Mouse (Mus musculus) mature B cell (primary cell): Measurements from ENCODE around the gene Pdlim1.

Experiments used
- in situ Hi-C: fragments of 300-500 bp; cut with MboI; formaldehyde crosslinking; loops from 2 replicates; pipeline ENCODE4 v1.14.3; 2019

Gene Pdlim1

GRCm38 (mm10) chr19:40284704-40285103 is 13.1 kb upstream of the Pdlim1 start:
- in situ Hi-C loops = no loop called here

DNA sequence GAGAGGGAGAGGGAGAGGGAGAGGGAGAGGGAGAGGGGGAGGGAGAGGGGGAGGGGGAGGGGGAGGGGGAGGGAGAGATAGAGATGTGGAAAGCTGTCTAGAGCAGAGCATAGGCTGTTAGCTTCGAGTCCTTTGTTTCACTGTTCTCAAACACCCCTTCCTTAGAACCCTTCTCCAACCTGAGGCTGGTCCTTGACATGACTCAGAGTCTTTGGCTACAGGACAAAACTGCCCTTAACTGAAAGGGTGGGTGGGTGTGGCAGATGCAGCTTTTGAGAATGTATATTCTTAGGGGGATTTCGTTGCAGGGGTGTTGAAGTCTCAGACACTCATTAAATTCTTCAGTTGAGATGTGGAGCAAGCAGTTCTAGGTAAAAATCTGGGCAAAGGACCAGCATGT is 11.8 kb upstream of the Pdlim1 start:
- in situ Hi-C loops = no loop called here

GRCm38 (mm10) chr19:40278372-40279023 is 6.9 kb upstream of the Pdlim1 start:
- in situ Hi-C loops = no loop called here

DNA sequence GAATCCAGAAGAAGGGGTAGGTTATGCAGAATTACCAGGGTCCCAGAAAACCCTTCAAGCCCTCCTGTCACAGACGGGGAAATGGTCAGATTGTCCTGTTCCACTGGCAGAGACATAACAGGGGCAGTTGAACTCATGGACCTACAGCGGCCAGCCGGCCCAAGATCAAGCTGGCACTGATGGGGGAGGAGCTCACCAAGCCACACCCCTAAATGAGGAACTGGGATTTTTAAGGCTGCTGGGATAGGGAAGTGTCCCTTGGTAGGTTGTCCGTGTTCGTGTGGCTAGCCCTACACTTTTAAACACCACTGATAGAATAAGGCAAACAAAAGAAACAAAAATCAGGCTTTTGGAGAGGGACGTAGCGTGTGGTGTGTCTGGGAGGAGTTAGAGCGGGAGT is 5.9 kb upstream of the Pdlim1 start:
- in situ Hi-C loops = no loop called here

DNA sequence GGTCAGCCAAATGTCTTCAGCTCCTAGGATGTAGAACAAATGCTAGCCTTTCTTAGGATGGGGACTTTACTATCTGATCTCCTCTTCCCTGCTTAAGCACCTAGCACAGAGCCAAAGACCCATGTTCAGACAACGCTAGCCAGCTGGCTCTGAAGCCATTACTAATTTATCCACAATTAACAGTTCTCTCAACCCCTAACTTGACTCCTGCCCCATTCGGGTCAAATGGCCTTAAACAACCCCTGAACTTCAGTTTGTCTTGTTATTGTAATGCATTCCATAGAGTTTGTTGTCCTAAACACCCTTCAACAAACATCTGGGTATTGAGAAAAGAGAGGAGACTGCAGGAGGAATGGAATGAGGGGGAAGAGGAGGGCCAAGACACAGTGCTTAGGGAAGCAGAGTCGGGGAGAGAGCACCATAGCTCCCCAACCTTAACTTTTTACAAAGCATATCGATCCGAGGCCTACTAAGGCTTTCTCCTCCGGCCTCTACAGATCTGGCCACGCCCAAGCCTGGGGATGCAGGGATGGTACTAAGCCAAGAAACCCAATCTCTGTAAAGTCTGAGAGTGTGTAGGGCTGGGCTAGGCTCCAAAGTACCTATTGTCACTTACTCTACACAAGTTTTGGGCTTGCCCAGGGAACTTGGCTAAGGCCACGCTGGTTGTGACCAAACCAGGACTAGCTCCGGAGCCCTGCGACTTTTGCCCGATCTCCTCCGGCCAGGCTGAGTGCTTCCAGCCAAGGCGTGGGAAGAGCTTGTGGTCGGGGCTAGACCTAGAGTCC is 4.0 kb upstream of the Pdlim1 start:
- in situ Hi-C loops = no loop called here

GRCm38 (mm10) chr19:40272674-40273073 is 1.0 kb upstream of the Pdlim1 start:
- in situ Hi-C loops = no loop called here

- in situ Hi-C loops = no loop called here
Measured at GRCm38 (mm10) chr19:40270351-40271307, 1.0 kb downstream of the Pdlim1 start.

- in situ Hi-C loops = no loop called here
Measured at GRCm38 (mm10) chr19:40269526-40269925, 2.1 kb downstream of the Pdlim1 start.

GRCm38 (mm10) chr19:40268493-40268892 is 3.1 kb downstream of the Pdlim1 start:
- in situ Hi-C loops = no loop called here

DNA sequence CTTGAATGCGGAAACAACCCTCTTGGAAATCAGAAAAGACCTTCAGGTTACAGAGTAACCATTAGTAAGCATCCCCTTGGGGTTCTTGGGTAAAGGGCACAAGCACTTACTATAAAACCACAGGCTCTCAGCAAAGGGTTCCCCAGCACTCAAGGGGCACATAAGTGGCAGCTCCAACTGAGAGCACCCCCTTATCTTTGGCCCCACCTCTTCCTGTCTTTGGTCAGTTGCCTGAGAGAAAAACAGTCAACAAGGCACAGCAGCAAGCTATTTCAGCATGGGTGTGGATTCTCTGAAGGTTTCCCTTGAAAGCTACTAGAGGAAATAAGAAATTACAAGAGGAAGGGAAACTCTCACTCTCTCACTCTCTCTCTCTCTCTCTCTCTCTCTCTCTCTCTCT is 4.3 kb downstream of the Pdlim1 start:
- in situ Hi-C loops = no loop called here

- in situ Hi-C loops = no loop called here
Measured at GRCm38 (mm10) chr19:40259485-40259884, 12.2 kb downstream of the Pdlim1 start.

GRCm38 (mm10) chr19:40257396-40257795 is 14.2 kb downstream of the Pdlim1 start:
- in situ Hi-C loops = no loop called here

DNA sequence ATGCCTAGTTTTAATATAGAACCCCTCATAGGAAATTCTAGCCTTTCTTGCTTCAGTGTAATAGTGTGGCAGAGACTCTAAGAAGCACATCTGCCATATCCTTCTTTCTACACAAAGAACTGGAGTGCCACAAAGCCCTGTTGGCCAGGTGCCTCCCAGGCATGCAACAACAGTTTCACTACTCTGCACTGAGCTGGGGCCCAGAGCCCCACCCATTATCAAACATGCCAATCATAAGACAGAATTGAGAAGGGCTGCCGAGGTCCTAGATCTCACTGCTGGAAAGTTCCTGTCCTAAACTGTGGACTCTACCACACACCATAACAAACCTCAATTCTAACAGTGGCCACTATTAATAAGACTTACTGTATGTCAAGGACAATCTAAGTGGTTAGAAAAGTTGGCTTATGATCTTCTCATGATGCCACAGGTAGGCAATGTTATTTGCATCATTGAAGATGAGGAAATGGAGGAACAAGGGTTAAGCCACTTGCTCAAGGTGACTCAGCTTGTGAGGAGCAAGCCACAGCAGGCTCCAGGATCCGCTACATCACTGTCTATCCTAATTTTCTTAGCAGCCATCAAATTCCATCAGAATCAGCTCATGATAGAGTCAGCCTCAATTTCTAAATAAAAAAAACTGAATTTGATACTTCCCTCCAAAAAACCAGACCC is 15.1 kb downstream of the Pdlim1 start:
- in situ Hi-C loops = no loop called here

- in situ Hi-C loops = no loop called here
Measured at GRCm38 (mm10) chr19:40255561-40255960, 16.1 kb downstream of the Pdlim1 start.

GRCm38 (mm10) chr19:40254741-40255140 is 16.9 kb downstream of the Pdlim1 start:
- in situ Hi-C loops = no loop called here

GRCm38 (mm10) chr19:40253768-40254167 is 17.9 kb downstream of the Pdlim1 start:
- in situ Hi-C loops = no loop called here

GRCm38 (mm10) chr19:40251115-40251514 is 20.5 kb downstream of the Pdlim1 start:
- in situ Hi-C loops = no loop called here

- in situ Hi-C loops = no loop called here
Measured at GRCm38 (mm10) chr19:40249352-40249751, 22.3 kb downstream of the Pdlim1 start.

- in situ Hi-C loops = no loop called here
Measured at GRCm38 (mm10) chr19:40248476-40248875, 23.2 kb downstream of the Pdlim1 start.

DNA sequence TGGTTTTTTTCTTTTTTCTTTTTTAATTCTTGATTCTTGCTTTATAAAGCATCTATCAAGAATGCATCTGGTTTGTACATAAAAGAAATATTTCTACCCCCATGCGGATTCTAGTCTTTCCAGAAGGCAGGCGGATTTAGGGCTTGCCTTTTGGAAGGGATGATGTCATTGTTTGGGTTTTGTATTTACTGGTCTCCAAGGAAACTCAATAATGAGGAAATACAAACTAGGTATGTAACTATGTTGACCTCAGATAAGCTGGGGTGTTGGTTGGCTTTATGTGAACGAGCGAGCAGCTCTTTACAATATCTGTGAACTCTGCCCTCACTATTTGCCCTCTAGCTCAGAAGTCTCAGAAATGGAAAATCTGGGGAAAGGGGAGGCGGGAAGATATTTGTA is 24.4 kb downstream of the Pdlim1 start:
- in situ Hi-C loops = no loop called here

- in situ Hi-C loops = no loop called here
Measured at GRCm38 (mm10) chr19:40246646-40247267, 24.9 kb downstream of the Pdlim1 start.
